In genomic region chr1:118409249-118409648, GRCm38 (mm10) we compare ENCODE assay signal across 12 mouse cellular contexts.
"Had no signal": no experiment of that assay in that cellular context is flagged by ENCODE, and none has a peak within 500 bp of the region (broad histone marks: within the 10 kb centered on the region; RNA-seq: fewer than 3 reads in every experiment).

No protein-coding gene starts in this region.

- H3K4me2 ChIP-seq: lung, embryonic 14.5 days; midbrain, embryonic 13.5 days; midbrain, embryonic 15.5 days; neural tube, embryonic 12.5 days; stomach, embryonic 15.5 days had no signal

- H3K27me3 ChIP-seq: midbrain, embryonic 13.5 days; midbrain, embryonic 15.5 days; neural tube, embryonic 12.5 days; stomach, embryonic 15.5 days had no signal

- DNase-seq: lung, adult 18-20 months; lung, embryonic 14.5 days; lung, postnatal 10 days; right cerebral cortex, postnatal 14 days; thymus, adult 2 months; thymus, postnatal 25 days; thymus, postnatal 4 days had no signal

- ATAC-seq: midbrain, embryonic 13.5 days; midbrain, embryonic 15.5 days had no signal

- H3K36me3 ChIP-seq: midbrain, embryonic 15.5 days; stomach, embryonic 15.5 days had no signal

- H3K4me3 ChIP-seq: midbrain, embryonic 10.5 days; midbrain, embryonic 13.5 days; midbrain, embryonic 15.5 days; neural tube, embryonic 12.5 days; stomach, embryonic 15.5 days had no signal
